Mouse (Mus musculus) heart, adult 2 months (tissue): ENCODE data around the gene Rnf41.
A peak's percentile ranks its signal among the peaks of the same experiment; 100 is the strongest.

Experiments used
- CTCF ChIP-seq: fragments of 200-600 bp; IDR thresholded peaks from 2 replicates; pipeline ENCODE4 v1.8.1; 2022; ENCODE audit warnings: antibody characterized with exemption, mild to moderate bottlenecking, moderate library complexity
- EP300 ChIP-seq: fragments of 200-500 bp; IDR thresholded peaks from 2 replicates; pipeline ENCODE4 v1.6.1; 2011; ENCODE audit warnings: low read depth, low read length, control low read depth; ENCODE audit not compliant: insufficient read depth

DNA sequence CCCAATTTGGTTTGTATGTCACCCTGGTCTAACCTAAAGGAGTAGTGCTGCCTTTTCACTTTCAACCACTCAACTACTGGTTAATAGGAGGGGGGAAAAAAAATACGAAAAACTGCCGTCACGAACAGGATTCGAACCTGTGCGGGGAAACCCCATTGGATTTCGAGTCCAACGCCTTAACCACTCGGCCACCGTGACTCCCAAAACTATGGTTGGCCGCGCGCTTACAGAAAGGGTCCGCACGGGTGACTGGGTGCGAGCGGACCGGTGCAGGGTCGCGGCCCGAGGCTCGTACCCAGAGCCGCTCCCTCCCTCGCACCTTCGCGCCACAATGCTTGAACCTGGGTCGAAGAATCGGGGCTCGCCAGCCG lies 46.9 kb downstream of the Rnf41 start:
- TF ChIP-seq CTCF (no peak), EP300 (peak; percentile 82; the same call in 1 of the 2 replicates)
